Mouse (Mus musculus): ENCODE results near the gene Slc9b1. TPM values are rescaled to one million over a fixed set of nuclear protein-coding genes. Genes with fewer than 3 reads are reported as not detected.

Slc9b1 gene
- polyA plus RNA-seq, 1 experiment from 2014 or later = 0.19 TPM

DNA sequence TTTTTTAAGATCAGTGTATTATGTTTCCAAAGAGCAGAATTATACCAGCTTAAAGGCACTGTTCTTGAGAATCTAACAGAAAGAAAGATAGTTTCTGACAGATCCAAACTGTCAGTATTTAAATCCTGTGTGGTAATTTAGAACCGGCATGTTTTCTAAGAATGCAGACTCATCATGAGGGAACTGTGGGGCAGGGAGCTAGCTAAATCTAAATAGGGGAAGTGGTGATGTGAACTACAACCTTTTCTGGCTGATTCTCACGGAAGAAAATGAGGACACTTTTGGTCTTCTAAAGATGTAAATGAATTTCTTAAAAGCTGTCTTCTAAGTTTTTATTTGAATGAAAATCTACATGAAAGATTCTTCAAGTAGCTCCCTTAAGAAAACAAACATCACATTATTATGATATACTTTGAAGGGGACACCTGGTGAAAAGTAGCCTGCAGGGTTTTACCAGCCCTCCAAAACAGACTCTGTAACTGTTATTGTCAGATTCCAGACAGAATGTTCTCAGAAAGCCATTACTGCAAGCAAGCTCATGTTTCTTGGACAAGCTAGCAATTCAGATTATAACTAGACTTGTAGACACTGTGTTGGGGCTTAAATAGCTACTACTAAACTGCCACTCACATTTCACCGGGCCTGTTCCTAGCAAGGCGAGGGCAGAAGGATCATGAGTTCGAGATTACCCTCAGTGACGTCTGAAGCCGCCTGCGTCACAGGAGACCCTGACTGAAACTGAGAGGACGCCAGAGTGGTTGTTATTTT, 72.9 kb downstream of the Slc9b1 start:
- peaks cover 4% of the 10 kb centered on the region; the same call in 1 of the 2 replicates for H3K36me3 ChIP-seq
- WGBS = 78% methylated on average over 9 of the region's 9 CpGs
- H3K4me1 ChIP-seq = peaks cover 13% of the 10 kb centered on the region; the same call in 1 of the 2 replicates
- H3K4me3 ChIP-seq = no peak overlapping the region
- no peak for ATAC-seq (ENCODE audit: insufficient number of reproducible peaks, insufficient read depth, low FRiP score, low TSS enrichment)
- no peaks in the 10 kb centered on the region for H3K27me3 ChIP-seq
- no peak overlapping the region for H3K9ac ChIP-seq
- H3K9me3 ChIP-seq = no peaks in the 10 kb centered on the region
- H3K4me2 ChIP-seq (replicated peaks) = no peak overlapping the region
- no peak overlapping the region for H3K27ac ChIP-seq

GRCm38 (mm10) chr3:135421310-135421594, 73.4 kb downstream of the Slc9b1 start:
- no peak for ATAC-seq (ENCODE audit: insufficient number of reproducible peaks, insufficient read depth, low FRiP score, low TSS enrichment)
- Histone ChIP-seq H3K36me3 (peaks cover 4% of the 10 kb centered on the region; the same call in 1 of the 2 replicates), H3K4me3 (no peak overlapping the region), H3K4me1 (peaks cover 13% of the 10 kb centered on the region; the same call in 1 of the 2 replicates), H3K9me3 (no peaks in the 10 kb centered on the region), H3K4me2 (replicated peaks) (no peak overlapping the region), H3K27me3 (no peaks in the 10 kb centered on the region), H3K9ac (no peak overlapping the region), H3K27ac (no peak overlapping the region)

GRCm38 (mm10) chr3:135422232-135422855, 74.5 kb downstream of the Slc9b1 start:
- Histone ChIP-seq H3K4me1 (peaks cover 13% of the 10 kb centered on the region; the same call in 1 of the 2 replicates), H3K36me3 (no peaks in the 10 kb centered on the region), H3K4me3 (peak overlapping the region; percentile 66), H3K27ac (peak overlapping the region; percentile 94), H3K4me2 (replicated peaks) (peak overlapping the region; percentile 72), H3K9me3 (no peaks in the 10 kb centered on the region), H3K9ac (peak overlapping the region; percentile 77), H3K27me3 (no peaks in the 10 kb centered on the region)
- 30% methylated on average over 8 of the region's 8 CpGs for WGBS
- ATAC-seq (ENCODE audit: insufficient number of reproducible peaks, insufficient read depth, low FRiP score, low TSS enrichment) = no peak

DNA sequence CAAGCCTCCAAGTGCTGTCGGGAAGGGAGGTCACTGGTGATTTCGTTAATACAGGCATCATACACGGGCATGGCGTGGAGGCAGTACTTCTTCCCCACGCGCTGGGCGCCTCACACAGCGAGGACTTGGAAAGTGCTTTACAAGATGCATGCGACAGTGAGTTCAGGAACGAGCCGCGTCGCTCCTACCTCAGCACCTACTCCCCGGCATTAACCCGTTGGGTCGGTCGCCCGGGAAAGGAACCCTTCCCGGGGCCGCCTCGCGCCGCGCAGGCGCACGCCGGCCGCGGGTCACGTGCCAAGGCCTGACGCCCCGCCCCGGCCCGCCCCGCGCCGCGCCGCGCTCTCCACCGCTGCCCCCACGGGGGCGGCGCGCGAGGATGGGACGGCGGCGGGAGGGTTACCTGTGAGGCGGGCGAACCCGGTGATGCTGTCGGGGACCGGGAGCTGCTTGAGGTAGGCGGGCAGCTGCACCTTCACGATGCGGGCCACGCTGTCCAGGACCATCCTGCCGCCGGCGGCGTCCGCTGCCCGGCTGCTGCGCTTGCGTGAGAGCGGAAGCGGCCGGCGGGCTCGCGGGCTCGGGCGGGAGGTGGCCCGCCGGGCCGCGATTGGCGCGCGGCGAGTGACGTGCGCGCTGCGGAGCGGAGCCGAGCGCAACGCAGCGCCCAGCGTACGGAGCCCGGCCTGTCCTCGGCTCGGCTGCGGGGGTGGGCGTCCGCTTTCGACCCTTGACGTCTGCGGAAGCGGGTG, 75.2 kb downstream of the Slc9b1 start:
- peak; percentile 99 for ATAC-seq (ENCODE audit: insufficient number of reproducible peaks, insufficient read depth, low FRiP score, low TSS enrichment)
- H3K27me3 ChIP-seq = no peaks in the 10 kb centered on the region
- H3K4me2 ChIP-seq (replicated peaks) = peak overlapping the region; percentile 72
- H3K27ac ChIP-seq = peak overlapping the region; percentile 94
- no peaks in the 10 kb centered on the region for H3K9me3 ChIP-seq
- no peaks in the 10 kb centered on the region for H3K36me3 ChIP-seq
- H3K4me1 ChIP-seq = peaks cover 13% of the 10 kb centered on the region; the same call in 1 of the 2 replicates
- peak overlapping the region; percentile 77 for H3K9ac ChIP-seq
- WGBS = under 1% methylated on average over 84 of the region's 103 CpGs
- peak overlapping the region; percentile 66 for H3K4me3 ChIP-seq

- peak within 1 kb of the TSS; percentile 77 for H3K9ac ChIP-seq
- H3K9me3 ChIP-seq = no peaks in the 10 kb centered on the region
- H3K4me3 ChIP-seq = peak within 1 kb of the TSS; percentile 66
- H3K27ac ChIP-seq = peak within 1 kb of the TSS; percentile 94
- H3K4me1 ChIP-seq = peaks cover 13% of the 10 kb centered on the region; the same call in 1 of the 2 replicates
- ATAC-seq (ENCODE audit: insufficient number of reproducible peaks, insufficient read depth, low FRiP score, low TSS enrichment) = no peak
- peak within 1 kb of the TSS; percentile 72 for H3K4me2 ChIP-seq (replicated peaks)
- no peaks in the 10 kb centered on the region for H3K36me3 ChIP-seq
- H3K27me3 ChIP-seq = no peaks in the 10 kb centered on the region
- WGBS = 5% methylated on average over 8 of the region's 8 CpGs
Measured at GRCm38 (mm10) chr3:135423608-135424212, 75.9 kb downstream of the Slc9b1 start, which contains the start of gene Cisd2. Cisd2 (minus strand) TSS chr3:135423925.

DNA sequence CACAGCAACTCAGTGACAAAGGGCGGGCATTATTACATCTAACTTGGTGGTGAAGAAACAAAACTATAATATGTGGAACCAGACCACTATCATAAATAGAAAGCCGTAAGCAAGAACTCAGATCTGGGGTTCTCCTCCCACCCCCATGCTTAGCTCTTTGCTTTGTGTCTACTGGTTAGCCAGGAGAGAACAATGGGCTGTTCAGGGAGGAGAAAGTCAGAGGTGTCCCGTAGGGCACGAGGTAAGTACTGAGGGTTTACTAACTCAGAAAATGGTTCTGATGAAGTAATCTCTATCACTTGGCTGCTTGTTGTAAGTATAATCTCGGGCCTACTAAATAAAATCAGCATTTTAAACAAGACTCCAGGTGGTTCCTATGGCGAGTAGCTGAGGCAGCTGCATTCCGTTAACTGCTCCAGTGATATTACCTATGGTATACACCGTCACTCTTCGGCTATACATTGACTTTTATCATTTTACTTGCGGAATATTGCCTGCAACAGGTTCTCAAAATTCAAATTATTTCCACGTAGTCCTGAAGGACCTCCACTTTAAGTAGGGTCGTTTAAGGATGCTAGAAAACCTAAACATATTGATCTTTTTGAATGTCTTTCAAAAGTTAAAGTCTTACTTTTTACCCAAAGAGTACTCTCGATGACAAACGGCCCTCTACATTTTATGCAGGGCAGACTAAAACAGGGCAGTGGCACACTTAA, 89.2 kb downstream of the Slc9b1 start:
- Histone ChIP-seq H3K4me1 (peaks cover 14% of the 10 kb centered on the region; the same call in 1 of the 2 replicates), H3K9ac (peak overlapping the region; percentile 58), H3K4me3 (peak overlapping the region; percentile 97), H3K36me3 (no peaks in the 10 kb centered on the region), H3K27me3 (no peaks in the 10 kb centered on the region), H3K27ac (peak overlapping the region; percentile 100), H3K4me2 (replicated peaks) (peak overlapping the region; percentile 46), H3K9me3 (no peaks in the 10 kb centered on the region)
- WGBS = 34% methylated on average over 14 of the region's 14 CpGs
- no peak for ATAC-seq (ENCODE audit: insufficient number of reproducible peaks, insufficient read depth, low FRiP score, low TSS enrichment)

GRCm38 (mm10) chr3:135437758-135438495, 90.1 kb downstream of the Slc9b1 start, which contains the start of gene Ube2d3:
Ube2d3 (plus strand) TSS chr3:135438149.
- Histone ChIP-seq H3K4me3 (peak within 1 kb of the TSS; percentile 97), H3K4me2 (replicated peaks) (peak within 1 kb of the TSS; percentile 95), H3K27ac (peak within 1 kb of the TSS; percentile 100), H3K36me3 (no peaks in the 10 kb centered on the region), H3K27me3 (no peaks in the 10 kb centered on the region), H3K9me3 (no peaks in the 10 kb centered on the region), H3K9ac (peak within 1 kb of the TSS; percentile 97), H3K4me1 (peaks cover 14% of the 10 kb centered on the region; the same call in 1 of the 2 replicates)
- under 1% methylated on average over 54 of the region's 56 CpGs for WGBS
- ATAC-seq (ENCODE audit: insufficient number of reproducible peaks, insufficient read depth, low FRiP score, low TSS enrichment) = peak; percentile 95

GRCm38 (mm10) chr3:135438531-135438912, 90.7 kb downstream of the Slc9b1 start:
- peak overlapping the region; percentile 97 for H3K9ac ChIP-seq
- H3K36me3 ChIP-seq = 0 out of 2 replicates have a peak, but pooled peaks cover 3% of the 10 kb centered on the region
- H3K27ac ChIP-seq = peak overlapping the region; percentile 100
- no peaks in the 10 kb centered on the region for H3K27me3 ChIP-seq
- H3K9me3 ChIP-seq = no peaks in the 10 kb centered on the region
- ATAC-seq (ENCODE audit: insufficient number of reproducible peaks, insufficient read depth, low FRiP score, low TSS enrichment) = peak; percentile 83
- peak overlapping the region; percentile 95 for H3K4me2 ChIP-seq (replicated peaks)
- peak overlapping the region; percentile 97 for H3K4me3 ChIP-seq
- WGBS = under 1% methylated on average over 45 of the region's 50 CpGs
- peaks cover 14% of the 10 kb centered on the region; the same call in 1 of the 2 replicates for H3K4me1 ChIP-seq

DNA sequence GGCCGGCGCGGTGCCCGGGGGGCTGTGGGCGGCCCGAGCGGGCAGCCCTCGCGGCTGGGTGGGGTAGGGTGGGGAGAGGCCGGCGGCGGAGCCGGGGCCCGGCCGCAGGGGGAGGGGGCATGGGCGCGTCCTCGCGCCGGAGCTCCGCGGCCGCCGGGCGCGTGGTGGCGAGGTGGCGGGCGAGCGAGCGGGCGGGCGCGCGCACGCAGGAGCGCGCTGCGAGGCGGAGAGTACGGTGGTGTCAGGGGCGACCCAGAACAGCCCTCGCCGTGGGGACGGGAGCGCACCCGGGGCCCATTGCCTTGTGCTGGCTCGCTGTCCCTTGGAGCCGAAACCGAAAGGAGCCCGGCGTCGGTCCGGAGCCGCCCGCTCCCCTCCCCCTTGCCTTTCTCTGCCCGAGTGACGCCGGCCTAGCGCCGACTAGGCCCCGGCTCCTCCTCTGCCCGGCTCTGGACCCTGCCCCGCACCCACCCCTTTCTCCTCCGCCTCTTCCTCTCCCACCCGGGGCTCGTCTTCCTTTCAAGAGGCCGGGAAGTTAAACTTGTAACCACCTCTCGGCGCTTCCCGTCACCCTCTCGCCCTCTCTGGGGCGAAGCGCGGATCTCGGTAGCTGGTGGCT, 91.2 kb downstream of the Slc9b1 start:
- H3K36me3 ChIP-seq = peaks cover 6% of the 10 kb centered on the region; the same call in 1 of the 2 replicates
- peak overlapping the region; percentile 95 for H3K4me2 ChIP-seq (replicated peaks)
- peak overlapping the region; percentile 97 for H3K4me3 ChIP-seq
- WGBS = under 1% methylated on average over 33 of the region's 76 CpGs
- no peaks in the 10 kb centered on the region for H3K27me3 ChIP-seq
- peaks cover 14% of the 10 kb centered on the region; the same call in 1 of the 2 replicates for H3K4me1 ChIP-seq
- H3K27ac ChIP-seq = peak overlapping the region; percentile 100
- H3K9ac ChIP-seq = peak overlapping the region; percentile 97
- peak; percentile 65 for ATAC-seq (ENCODE audit: insufficient number of reproducible peaks, insufficient read depth, low FRiP score, low TSS enrichment)
- H3K9me3 ChIP-seq = no peaks in the 10 kb centered on the region

GRCm38 (mm10) chr3:135439651-135440050, 91.8 kb downstream of the Slc9b1 start:
- H3K4me1 ChIP-seq = peaks cover 14% of the 10 kb centered on the region; the same call in 1 of the 2 replicates
- peak overlapping the region; percentile 100 for H3K27ac ChIP-seq
- H3K9ac ChIP-seq = peak overlapping the region; percentile 97
- peaks cover 6% of the 10 kb centered on the region; the same call in 1 of the 2 replicates for H3K36me3 ChIP-seq
- no peaks in the 10 kb centered on the region for H3K9me3 ChIP-seq
- H3K4me3 ChIP-seq = peak overlapping the region; percentile 97
- H3K27me3 ChIP-seq = no peaks in the 10 kb centered on the region
- peak overlapping the region; percentile 95 for H3K4me2 ChIP-seq (replicated peaks)
- ATAC-seq (ENCODE audit: insufficient number of reproducible peaks, insufficient read depth, low FRiP score, low TSS enrichment) = no peak
- 4% methylated on average over 15 of the region's 15 CpGs for WGBS

Data from embryonic facial prominence, embryonic 12.5 days (tissue).